In the genomic region with DNA sequence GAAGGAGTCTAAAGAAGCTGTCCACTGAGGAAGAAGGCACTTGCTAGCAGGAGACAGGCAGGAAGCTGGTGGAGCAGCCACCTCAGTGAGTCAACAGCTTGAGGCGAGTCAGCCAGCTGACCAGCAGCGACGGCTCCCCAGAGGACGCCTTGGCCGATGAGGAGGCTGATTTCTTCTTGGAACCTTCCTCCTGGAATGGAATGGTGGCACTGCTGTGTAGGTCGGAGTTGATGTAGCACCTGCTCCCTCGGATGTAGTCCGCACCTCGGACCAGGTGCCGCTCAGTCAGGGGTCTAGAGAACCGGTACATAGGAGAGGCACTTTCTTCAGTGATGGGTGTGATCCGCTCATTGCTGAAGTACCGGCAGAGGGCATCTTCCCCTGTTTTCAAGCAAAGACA, we compare ENCODE assay signal across 17 mouse cellular contexts.
DNase-seq lines count a peak whose midpoint lies in the region; ATAC-seq and TF ChIP-seq lines count a peak whose summit lies in the region.
"Had no signal": no experiment of that assay in that cellular context is flagged by ENCODE, and none has a peak within 500 bp of the region (broad histone marks: within the 10 kb centered on the region; RNA-seq: fewer than 3 reads in every experiment).

No protein-coding gene starts in this region.

- no peak for TF ChIP-seq POLR2A in heart, adult 2 months (IDR thresholded peaks at IDR 0.05; ENCODE audit: insufficient read depth, low read depth, low read length)

- peaks cover 26% of the 10 kb centered on the region for H3K36me3 ChIP-seq in heart, embryonic 12.5 days
- peaks cover 3% of the 10 kb centered on the region for H3K36me3 ChIP-seq in heart, adult 2 months (ENCODE audit: control insufficient read depth, insufficient read depth, low read length)

- H3K9ac ChIP-seq in heart, embryonic 12.5 days, result no peak overlapping the region
- no peak overlapping the region for H3K9ac ChIP-seq in heart, adult 2 months (ENCODE audit: low read depth, low read length)
- H3K9ac ChIP-seq: forebrain, embryonic 13.5 days; heart, embryonic 15.5 days; neural tube, embryonic 12.5 days had no signal

- H3K4me1 ChIP-seq in heart, embryonic 12.5 days (replicated peaks), result peaks cover 14% of the 10 kb centered on the region
- peaks cover 6% of the 10 kb centered on the region for H3K4me1 ChIP-seq in heart, adult 2 months (ENCODE audit: control insufficient read depth, insufficient read depth, low read length)
- H3K4me1 ChIP-seq: forebrain, embryonic 13.5 days; neural tube, embryonic 12.5 days had no signal

- TF ChIP-seq EP300 in heart, adult 2 months (IDR thresholded peaks at IDR 0.05; ENCODE audit: insufficient read depth, low read depth, low read length), result no peak

- H3K4me3 ChIP-seq in heart, embryonic 12.5 days, result no peak overlapping the region
- H3K4me3 ChIP-seq in heart, adult 2 months, result no peak overlapping the region
- H3K4me3 ChIP-seq: forebrain, embryonic 13.5 days; heart, embryonic 15.5 days; megakaryocyte, embryonic 14.5 days; neural tube, embryonic 12.5 days had no signal

- DNase-seq in adrenal gland, adult 2 months, result peak; percentile 28
- no peak for DNase-seq in adrenal gland, adult 18-20 months (ENCODE audit: low spot score in 2 of 2)
- DNase-seq in left cerebral cortex, postnatal 4 days, result peak; percentile 28
- DNase-seq in left cerebral cortex, adult 9 months (ENCODE audit: low spot score in 2 of 2), result no peak
- DNase-seq in cerebellum, adult 9-11 months, result peak; percentile 86
- no peak for DNase-seq in heart, adult 2 months
- no peak for DNase-seq in thymus, postnatal 10 days (ENCODE audit: low spot score in 2 of 2)
- DNase-seq: kidney, adult 8-10 months; kidney, postnatal 4 days; lung, postnatal 10 days; thymus, postnatal 36 days had no signal

- ATAC-seq in heart, embryonic 12.5 days (ENCODE audit: insufficient number of reproducible peaks, low FRiP score), result no peak
- ATAC-seq: forebrain, embryonic 13.5 days; midbrain, embryonic 16.5 days had no signal

- H3K79me2 ChIP-seq in heart, adult 2 months (replicated peaks; ENCODE audit: control insufficient read depth, insufficient read depth, low read length), result no peaks in the 10 kb centered on the region

- no peaks in the 10 kb centered on the region for H3K27me3 ChIP-seq in heart, embryonic 12.5 days (replicated peaks)
- H3K27me3 ChIP-seq in heart, adult 2 months (ENCODE audit: control insufficient read depth, insufficient read depth, low read length), result no peaks in the 10 kb centered on the region
- H3K27me3 ChIP-seq: forebrain, embryonic 13.5 days; heart, embryonic 15.5 days; megakaryocyte, embryonic 14.5 days; neural tube, embryonic 12.5 days had no signal

- intact Hi-C loops in left cerebral cortex, postnatal 4 days (cut with DNase I), result no loop called here
- intact Hi-C loops in heart, adult 2 months (cut with DNase I), result no loop called here

- WGBS in heart, embryonic 12.5 days, result 90% methylated on average over 13 of the region's 13 CpGs
- WGBS in heart, adult 2 months, result 74% methylated on average over 13 of the region's 13 CpGs

- H3K27ac ChIP-seq in heart, embryonic 12.5 days (ENCODE audit: poor library complexity, severe bottlenecking), result no peak overlapping the region
- H3K27ac ChIP-seq in heart, adult 2 months, result no peak overlapping the region
- H3K27ac ChIP-seq: forebrain, embryonic 13.5 days; heart, embryonic 15.5 days; neural tube, embryonic 12.5 days had no signal

- H3K4me2 ChIP-seq in heart, embryonic 12.5 days, result no peak overlapping the region
- H3K4me2 ChIP-seq: forebrain, embryonic 13.5 days; heart, embryonic 15.5 days; neural tube, embryonic 12.5 days had no signal

- no peak for TF ChIP-seq CTCF in heart, adult 2 months (IDR thresholded peaks at IDR 0.05)

- H3K9me3 ChIP-seq in heart, embryonic 12.5 days (replicated peaks), result no peaks in the 10 kb centered on the region
- H3K9me3 ChIP-seq: forebrain, embryonic 13.5 days; heart, embryonic 15.5 days; neural tube, embryonic 12.5 days had no signal

Comparison
In these comparisons a context has a peak if more than half of its experiments do, and no peak if none do; other contexts are left out.
1. DNase-seq: peak in adrenal gland, adult 2 months (single experiment), left cerebral cortex, postnatal 4 days (single experiment) and cerebellum, adult 9-11 months (single experiment); none in adrenal gland, adult 18-20 months (0 of 2), left cerebral cortex, adult 9 months (0 of 2), heart, adult 2 months (0 of 2) and thymus, postnatal 10 days (0 of 2).